Mouse (Mus musculus): ENCODE data around the gene Abcd3. TPM values are rescaled to one million over a fixed set of nuclear protein-coding genes. Genes with fewer than 3 reads are reported as not detected.

Abcd3 gene
- polyA plus RNA-seq, 1 experiment from 2014 or later = 118 TPM

DNA sequence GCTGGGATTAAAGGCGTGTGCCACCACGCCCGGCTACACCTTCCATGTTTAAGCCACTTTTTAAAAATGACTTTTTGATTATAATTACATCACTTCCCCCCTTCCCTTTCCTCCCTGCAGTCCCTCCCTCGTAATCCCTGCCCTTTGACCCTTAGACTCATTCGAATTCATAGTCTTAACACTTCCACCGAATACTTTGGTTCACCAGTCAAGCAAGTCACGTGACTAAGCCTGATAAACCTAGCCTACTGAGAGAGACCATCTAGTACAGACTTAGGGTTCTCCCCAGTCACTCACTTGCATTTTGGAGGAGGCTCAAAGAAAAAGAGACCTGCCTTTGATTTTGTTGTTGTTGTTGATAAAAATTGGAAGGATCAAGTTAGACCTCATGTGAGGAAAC is 79.6 kb downstream of the Abcd3 start:
- Histone ChIP-seq H3K27me3 (ENCODE audit: control insufficient read depth, insufficient read depth, low read length) (no peaks in the 10 kb centered on the region), H3K9ac (ENCODE audit: low read length) (no peak overlapping the region), H3K9me3 (ENCODE audit: control insufficient read depth, low read length) (no peaks in the 10 kb centered on the region), H3K4me2 (replicated peaks; ENCODE audit: low read depth) (no peak overlapping the region), H3K36me3 (ENCODE audit: control insufficient read depth, insufficient read depth, low read length) (no peaks in the 10 kb centered on the region), H3K4me1 (replicated peaks; ENCODE audit: control insufficient read depth, insufficient read depth) (no peaks in the 10 kb centered on the region; the same call in 1 of the 2 replicates), H3K4me3 (ENCODE audit: low read depth, low read length) (no peak overlapping the region), H3K27ac (replicated peaks) (peak overlapping the region; percentile 70)
- ATAC-seq (ENCODE audit: low FRiP score, low TSS enrichment) = no peak
- 61% methylated on average over 7 of the region's 7 CpGs for WGBS
- TF ChIP-seq EP300 (optimal IDR thresholded peaks at IDR 0.05) (no peak), CTCF (IDR thresholded peaks at IDR 0.05; ENCODE audit: low read depth) (no peak)
- DNase-seq (ENCODE audit: low spot score) = peak; percentile 12

DNA sequence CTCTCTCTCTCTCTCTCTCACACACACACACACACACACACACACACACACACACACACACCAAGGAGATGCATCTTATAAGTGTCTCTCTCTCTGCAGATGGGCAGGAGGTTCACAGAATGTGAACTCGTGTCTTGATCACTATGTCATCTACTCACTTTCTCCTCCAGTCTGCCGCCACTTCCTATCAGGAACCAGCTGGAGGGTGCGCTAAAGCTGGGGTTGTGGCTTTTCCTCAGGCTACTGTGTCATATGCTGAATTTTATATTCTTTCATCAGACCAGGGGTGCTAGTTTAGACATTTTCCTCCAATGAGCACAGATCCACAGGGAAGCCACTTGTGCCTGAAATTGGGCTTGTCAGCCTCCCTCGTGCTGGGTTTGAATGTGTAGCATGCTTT is 85.4 kb downstream of the Abcd3 start:
- no peaks in the 10 kb centered on the region for H3K9me3 ChIP-seq (ENCODE audit: control insufficient read depth, low read length)

DNA sequence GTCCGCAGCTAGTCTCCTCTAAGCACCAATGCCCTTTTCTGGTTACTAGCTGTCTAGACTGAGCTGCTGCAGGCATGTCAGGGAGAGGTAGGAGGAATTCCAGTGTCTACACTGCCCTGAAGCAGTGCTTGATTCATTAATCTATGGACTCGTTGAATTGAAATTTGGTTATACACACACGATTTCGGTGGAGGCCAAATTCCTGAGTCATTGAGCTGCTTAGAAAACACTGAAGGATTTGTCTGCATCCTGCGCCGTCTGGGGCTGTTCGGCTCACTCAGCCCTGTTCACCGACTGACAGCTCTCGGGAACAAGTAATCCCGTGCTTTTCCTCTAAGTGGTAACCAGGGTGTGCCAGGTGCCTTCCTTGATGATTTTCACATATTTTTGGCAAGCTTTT is 89.5 kb downstream of the Abcd3 start:
- no peak overlapping the region for H3K9ac ChIP-seq (ENCODE audit: low read length)
- 46% methylated on average over 10 of the region's 10 CpGs for WGBS
- ATAC-seq (ENCODE audit: low FRiP score, low TSS enrichment) (no peak), DNase-seq (ENCODE audit: low spot score) (no peak)
- H3K4me3 ChIP-seq (ENCODE audit: low read depth, low read length) = no peak overlapping the region; the same call in 1 of the 2 replicates
- peak overlapping the region; percentile 91; the same call in 1 of the 2 replicates for H3K4me2 ChIP-seq (replicated peaks; ENCODE audit: low read depth)
- no peaks in the 10 kb centered on the region for H3K4me1 ChIP-seq (replicated peaks; ENCODE audit: control insufficient read depth, insufficient read depth)
- H3K9me3 ChIP-seq (ENCODE audit: control insufficient read depth, low read length) = no peaks in the 10 kb centered on the region
- no peak for TF ChIP-seq CTCF (IDR thresholded peaks at IDR 0.05; ENCODE audit: low read depth)
- no peak for TF ChIP-seq EP300 (optimal IDR thresholded peaks at IDR 0.05)
- no peak overlapping the region for H3K27ac ChIP-seq (replicated peaks)
- no peaks in the 10 kb centered on the region for H3K27me3 ChIP-seq (ENCODE audit: control insufficient read depth, insufficient read depth, low read length)
- H3K36me3 ChIP-seq (ENCODE audit: control insufficient read depth, insufficient read depth, low read length) = 0 out of 2 replicates have a peak, but pooled peaks cover 2% of the 10 kb centered on the region

More for the DNA sequence above, 85.4 kb downstream of the Abcd3 start:
- ATAC-seq (ENCODE audit: low FRiP score, low TSS enrichment) = no peak
- H3K27me3 ChIP-seq (ENCODE audit: control insufficient read depth, insufficient read depth, low read length) = no peaks in the 10 kb centered on the region
- no peak overlapping the region for H3K4me3 ChIP-seq (ENCODE audit: low read depth, low read length)
- WGBS = 73% methylated on average over 4 of the region's 4 CpGs
- H3K9ac ChIP-seq (ENCODE audit: low read length) = no peak overlapping the region
- no peak overlapping the region for H3K27ac ChIP-seq (replicated peaks)
- H3K4me1 ChIP-seq (replicated peaks; ENCODE audit: control insufficient read depth, insufficient read depth) = no peaks in the 10 kb centered on the region
- 0 out of 2 replicates have a peak, but pooled peaks cover 2% of the 10 kb centered on the region for H3K36me3 ChIP-seq (ENCODE audit: control insufficient read depth, insufficient read depth, low read length)
- peak; percentile 2 for DNase-seq (ENCODE audit: low spot score)
- TF ChIP-seq EP300 (optimal IDR thresholded peaks at IDR 0.05) = no peak
- no peak for TF ChIP-seq CTCF (IDR thresholded peaks at IDR 0.05; ENCODE audit: low read depth)
- H3K4me2 ChIP-seq (replicated peaks; ENCODE audit: low read depth) = no peak overlapping the region

- ATAC-seq (ENCODE audit: low FRiP score, low TSS enrichment) = no peak
- DNase-seq (ENCODE audit: low spot score) = peak; percentile 33
- H3K36me3 ChIP-seq (ENCODE audit: control insufficient read depth, insufficient read depth, low read length) = 0 out of 2 replicates have a peak, but pooled peaks cover 2% of the 10 kb centered on the region
- H3K4me2 ChIP-seq (replicated peaks; ENCODE audit: low read depth) = peak overlapping the region; percentile 91
- 33% methylated on average over 12 of the region's 12 CpGs for WGBS
- TF ChIP-seq EP300 (optimal IDR thresholded peaks at IDR 0.05) = no peak
- TF ChIP-seq CTCF (IDR thresholded peaks at IDR 0.05; ENCODE audit: low read depth) = no peak
- H3K9me3 ChIP-seq (ENCODE audit: control insufficient read depth, low read length) = no peaks in the 10 kb centered on the region
- no peaks in the 10 kb centered on the region for H3K27me3 ChIP-seq (ENCODE audit: control insufficient read depth, insufficient read depth, low read length)
- H3K27ac ChIP-seq (replicated peaks) = 0 out of 2 replicates have a peak overlapping the region, but pooled peaks have one; percentile 8
- peak overlapping the region; percentile 66; the same call in 1 of the 2 replicates for H3K9ac ChIP-seq (ENCODE audit: low read length)
- H3K4me3 ChIP-seq (ENCODE audit: low read depth, low read length) = peak overlapping the region; percentile 62
- H3K4me1 ChIP-seq (replicated peaks; ENCODE audit: control insufficient read depth, insufficient read depth) = no peaks in the 10 kb centered on the region
Measured at GRCm38 (mm10) chr3:121724553-121724952, 90.5 kb downstream of the Abcd3 start.

GRCm38 (mm10) chr3:121723968-121724524 is 91.1 kb downstream of the Abcd3 start:
- Histone ChIP-seq H3K4me1 (replicated peaks; ENCODE audit: control insufficient read depth, insufficient read depth) (no peaks in the 10 kb centered on the region), H3K4me2 (replicated peaks; ENCODE audit: low read depth) (peak overlapping the region; percentile 91), H3K4me3 (ENCODE audit: low read depth, low read length) (peak overlapping the region; percentile 62), H3K9me3 (ENCODE audit: control insufficient read depth, low read length) (no peaks in the 10 kb centered on the region), H3K27me3 (ENCODE audit: control insufficient read depth, insufficient read depth, low read length) (no peaks in the 10 kb centered on the region), H3K36me3 (ENCODE audit: control insufficient read depth, insufficient read depth, low read length) (no peaks in the 10 kb centered on the region), H3K27ac (replicated peaks) (peak overlapping the region; percentile 81), H3K9ac (ENCODE audit: low read length) (peak overlapping the region; percentile 66)
- 8% methylated on average over 20 of the region's 20 CpGs for WGBS
- DNase-seq (ENCODE audit: low spot score) (peak; percentile 53), ATAC-seq (ENCODE audit: low FRiP score, low TSS enrichment) (peak; percentile 24; the same call in 1 of the 2 replicates)
- no peak for TF ChIP-seq CTCF (IDR thresholded peaks at IDR 0.05; ENCODE audit: low read depth)
- TF ChIP-seq EP300 (optimal IDR thresholded peaks at IDR 0.05) = no peak

Measured in stomach, postnatal 0 days (tissue).